Mouse (Mus musculus) layer of hippocampus, adult 9-11 months (tissue): ENCODE measurements around the gene Fads2.

Experiments used
- DNase-seq: peaks from one replicate; pipeline ENCODE4 v3.0.0; 2022

Fads2 gene

GRCm38 (mm10) chr19:10039615-10040014, 61.9 kb downstream of the Fads2 start:
- no peak for DNase-seq

- no peak for DNase-seq
Observed at GRCm38 (mm10) chr19:10038910-10039309, 62.6 kb downstream of the Fads2 start.

GRCm38 (mm10) chr19:10038364-10038763, 63.2 kb downstream of the Fads2 start:
- DNase-seq = no peak

- no peak for DNase-seq
Observed at GRCm38 (mm10) chr19:10037534-10037933, 64.0 kb downstream of the Fads2 start.

- peak; percentile 55 for DNase-seq
Observed at GRCm38 (mm10) chr19:10034785-10035447, 66.6 kb downstream of the Fads2 start.

GRCm38 (mm10) chr19:10034356-10034755, 67.2 kb downstream of the Fads2 start:
- DNase-seq = no peak

- DNase-seq = peak; percentile 60
Observed at GRCm38 (mm10) chr19:10033211-10033973, 68.2 kb downstream of the Fads2 start.

- no peak for DNase-seq
Observed at GRCm38 (mm10) chr19:10029746-10030145, 71.8 kb downstream of the Fads2 start.

GRCm38 (mm10) chr19:10025169-10025875, 76.2 kb downstream of the Fads2 start:
- peak; percentile 86 for DNase-seq

GRCm38 (mm10) chr19:10023304-10023758, 78.2 kb downstream of the Fads2 start:
- DNase-seq = no peak

GRCm38 (mm10) chr19:10022414-10023303, 78.9 kb downstream of the Fads2 start:
- peak; percentile 69 for DNase-seq

- DNase-seq = peak; percentile 28
Observed at GRCm38 (mm10) chr19:10021981-10022380, 79.6 kb downstream of the Fads2 start.

- no peak for DNase-seq
Observed at GRCm38 (mm10) chr19:10019214-10019760, 82.3 kb downstream of the Fads2 start.

- no peak for DNase-seq
Observed at GRCm38 (mm10) chr19:10018527-10018818, 83.1 kb downstream of the Fads2 start.

GRCm38 (mm10) chr19:10017637-10018526, 83.7 kb downstream of the Fads2 start:
- peak; percentile 91 for DNase-seq

GRCm38 (mm10) chr19:10016151-10016550, 85.4 kb downstream of the Fads2 start:
- DNase-seq = no peak

- no peak for DNase-seq
Observed at GRCm38 (mm10) chr19:10015442-10015841, 86.1 kb downstream of the Fads2 start.

GRCm38 (mm10) chr19:10014824-10015223, 86.7 kb downstream of the Fads2 start:
- DNase-seq = no peak

- DNase-seq = no peak
Observed at GRCm38 (mm10) chr19:10013913-10014312, 87.6 kb downstream of the Fads2 start.

GRCm38 (mm10) chr19:10013348-10013747, 88.2 kb downstream of the Fads2 start:
- no peak for DNase-seq

GRCm38 (mm10) chr19:10012827-10013278, 88.7 kb downstream of the Fads2 start:
- DNase-seq = no peak
